Mouse (Mus musculus): ENCODE measurements around the gene Galnt10. TPM values are rescaled to one million over a fixed set of nuclear protein-coding genes. Genes with fewer than 3 reads are reported as not detected.

Galnt10 gene
- 50.8 and 73.6 TPM in 2 replicates for polyA plus RNA-seq (2012; rRNA removed)

DNA sequence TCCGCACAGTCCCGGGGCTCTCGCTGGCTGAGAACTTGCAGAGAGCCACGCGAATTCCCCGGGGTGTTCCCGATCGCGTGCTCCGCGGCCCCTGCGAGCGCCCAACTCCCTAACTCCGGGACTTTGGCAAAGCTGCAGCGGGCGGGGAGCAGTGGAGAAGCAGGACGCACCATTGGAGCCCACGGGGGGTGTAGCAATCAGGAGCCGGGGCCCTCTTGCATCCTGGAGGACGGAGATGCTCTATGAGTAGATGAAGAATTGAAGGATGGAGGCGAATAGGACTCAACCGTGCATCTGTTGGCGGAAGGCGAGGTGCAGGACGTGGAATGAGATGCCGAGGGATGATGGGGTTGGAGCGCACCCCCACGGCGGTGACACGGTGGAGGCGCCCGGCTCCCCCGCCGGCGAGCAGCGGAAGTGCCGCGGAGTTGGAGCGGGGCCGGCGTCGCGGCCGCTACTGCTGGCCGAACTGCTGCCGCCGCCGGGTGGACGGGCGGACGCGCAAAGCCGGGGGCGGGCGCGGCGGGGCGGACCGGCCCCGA lies at the start of gene Galnt10:
Galnt10 (plus strand) TSS at position 425 of the 542 bp plus-strand sequence.

GRCm38 (mm10) chr11:57800971-57801765 lies 155.9 kb downstream of the Galnt10 start, which contains the start of gene Sap30l:
Gene Sap30l, plus strand, starts transcription at chr11:57801637.

DNA sequence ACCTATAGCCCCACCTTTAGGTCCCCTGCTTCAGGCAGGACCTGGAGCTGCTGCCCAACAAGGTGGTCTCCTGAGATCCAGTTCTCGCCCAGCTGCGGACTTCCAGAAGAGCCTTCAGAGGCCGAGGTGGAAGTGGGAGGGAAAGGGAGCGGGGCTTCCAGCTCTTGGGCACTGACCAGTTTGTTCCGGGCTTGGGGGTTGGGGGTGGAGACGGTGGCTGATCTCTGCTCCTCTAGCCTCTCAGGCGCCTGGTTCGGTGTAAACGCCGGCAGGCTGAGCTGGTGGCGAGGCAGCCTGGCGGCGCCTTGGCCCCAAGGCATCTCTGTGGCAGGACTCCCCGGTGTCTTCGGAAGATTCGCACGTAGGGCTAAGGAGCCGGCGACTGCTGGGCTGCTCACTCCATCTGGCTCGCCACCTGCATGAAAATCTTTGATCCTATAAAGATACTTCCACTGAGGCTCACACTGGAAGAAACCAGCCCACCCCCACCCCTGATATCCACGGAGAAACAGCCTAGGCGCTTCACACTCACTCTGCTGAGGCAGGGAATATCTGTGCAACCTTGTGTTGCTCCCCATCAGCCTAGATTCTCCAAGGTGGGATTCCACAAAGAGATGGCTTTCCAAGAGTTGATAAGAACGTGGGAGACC lies 187.4 kb downstream of the Galnt10 start, which contains the start of gene Hand1:
Hand1 (minus strand) TSS at position 267 of the 650 bp plus-strand sequence.

Other genes starting within 250 kb of the Galnt10 start
- 20.5 and 22.6 TPM in 2 replicates for gene Fam114a2, start 126.8 kb upstream of the Galnt10 start, polyA plus RNA-seq (2012; rRNA removed)
- gene Mfap3, start 126.8 kb upstream of the Galnt10 start, polyA plus RNA-seq (2012; rRNA removed) = 6.6 and 7.0 TPM in 2 replicates
- gene Sap30l, start 156.2 kb downstream of the Galnt10 start, polyA plus RNA-seq (2012; rRNA removed) = 71.8 and 77.8 TPM in 2 replicates
- 10.2 and 16.2 TPM in 2 replicates for gene Hand1, start 187.4 kb downstream of the Galnt10 start, polyA plus RNA-seq (2012; rRNA removed)

All from colon, adult 2 months (tissue).